Mouse (Mus musculus) mesoderm, embryonic 11.5 days (tissue): Measurements from ENCODE around the gene Ube2c.

Experiments used
- DNase-seq: peaks from one replicate; pipeline ENCODE4 v3.0.0-alpha.2; 2012; ENCODE audit warnings: low read depth, low spot score

Ube2c gene

DNA sequence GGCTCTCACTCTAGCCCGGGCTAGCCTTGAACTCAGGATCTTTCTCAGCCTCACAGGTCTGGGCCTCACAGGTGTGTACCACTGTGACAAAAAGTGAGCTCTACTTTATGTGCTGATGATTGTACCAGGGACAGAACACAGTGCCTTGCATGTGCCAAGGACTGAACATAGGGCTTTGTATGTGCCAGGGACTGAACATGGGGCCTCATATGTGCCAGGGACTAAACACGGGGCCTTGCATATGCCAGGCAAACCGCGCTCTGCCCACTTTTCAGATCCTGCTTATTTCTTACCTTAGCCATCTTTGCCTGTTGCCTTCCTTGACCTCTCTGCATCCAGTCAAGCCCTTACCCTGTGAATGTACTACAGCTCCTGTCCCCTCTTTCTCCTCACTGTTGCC lies 7.7 kb upstream of the Ube2c start:
- DNase-seq = no peak

DNA sequence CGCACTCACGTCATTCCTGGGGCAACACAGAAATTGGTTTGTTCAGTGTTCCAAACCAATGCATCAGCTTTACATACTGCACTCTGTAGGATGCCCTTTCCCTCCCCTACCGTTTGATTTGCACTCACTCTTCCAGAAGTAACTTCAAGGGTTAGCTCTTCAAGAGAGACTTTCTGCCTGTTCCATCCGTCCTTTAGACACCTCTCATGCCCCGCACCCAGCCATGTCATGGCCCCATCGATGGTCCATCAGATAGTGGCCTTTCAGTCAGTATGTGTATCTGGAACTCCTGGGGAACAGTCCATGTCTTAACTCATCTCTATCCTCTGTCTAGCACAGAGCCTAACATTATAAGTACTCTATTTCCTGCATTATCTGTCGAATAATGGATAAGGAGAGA lies 7.1 kb upstream of the Ube2c start:
- DNase-seq = no peak

DNA sequence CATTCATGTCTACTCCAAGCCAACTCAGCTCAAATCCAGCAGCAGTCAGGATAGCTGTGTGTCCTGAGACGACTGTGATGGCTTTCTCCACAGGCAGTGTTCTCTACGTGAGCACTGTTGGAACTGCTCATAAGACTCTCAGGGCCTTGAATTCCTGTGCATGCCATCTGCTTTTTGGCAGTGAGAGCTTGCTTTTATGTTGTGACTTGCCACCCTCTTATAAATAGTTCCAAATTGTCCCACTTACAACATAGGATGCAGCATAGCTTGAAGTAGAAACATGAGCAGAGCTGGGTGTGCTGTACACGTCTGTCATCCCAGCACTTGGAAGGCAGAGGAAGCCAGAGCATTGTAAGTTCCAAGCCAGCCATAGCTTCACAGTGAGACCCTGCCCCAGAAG lies 3.9 kb upstream of the Ube2c start:
- DNase-seq = no peak

DNA sequence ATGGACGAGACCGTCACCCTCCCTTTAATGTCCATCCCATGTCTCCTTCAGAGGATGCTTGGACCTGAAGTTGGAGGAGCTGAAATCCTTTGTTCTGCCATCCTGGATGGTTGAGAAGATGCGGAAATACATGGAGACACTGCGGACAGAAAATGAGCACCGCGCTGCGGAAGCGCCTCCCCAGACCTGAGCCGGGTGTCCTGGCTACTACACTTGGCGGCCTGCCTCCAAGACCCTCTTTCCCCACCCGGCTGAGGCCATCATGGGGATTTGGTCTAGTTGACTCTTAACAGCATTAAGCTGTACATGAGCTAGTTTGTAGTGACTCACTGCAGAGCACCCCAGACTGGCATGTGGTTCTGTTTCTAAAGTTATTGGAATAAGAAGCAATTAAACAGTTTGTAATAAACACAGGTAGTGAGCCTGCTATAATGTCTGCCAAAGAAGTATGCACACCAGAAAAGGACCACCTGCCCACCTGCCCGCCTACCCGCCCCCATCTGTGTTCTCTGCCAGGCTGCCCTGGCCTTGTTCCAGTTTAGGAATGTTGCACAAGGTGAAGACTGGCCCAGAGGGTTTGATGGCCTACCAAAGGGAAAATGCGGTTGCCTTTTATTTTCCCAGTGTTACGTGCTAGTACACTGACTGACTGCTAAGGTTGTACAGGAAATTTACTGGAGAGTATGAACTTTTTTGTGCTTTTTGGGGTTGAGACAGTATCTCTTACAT lies 1.7 kb upstream of the Ube2c start:
- no peak for DNase-seq

DNA sequence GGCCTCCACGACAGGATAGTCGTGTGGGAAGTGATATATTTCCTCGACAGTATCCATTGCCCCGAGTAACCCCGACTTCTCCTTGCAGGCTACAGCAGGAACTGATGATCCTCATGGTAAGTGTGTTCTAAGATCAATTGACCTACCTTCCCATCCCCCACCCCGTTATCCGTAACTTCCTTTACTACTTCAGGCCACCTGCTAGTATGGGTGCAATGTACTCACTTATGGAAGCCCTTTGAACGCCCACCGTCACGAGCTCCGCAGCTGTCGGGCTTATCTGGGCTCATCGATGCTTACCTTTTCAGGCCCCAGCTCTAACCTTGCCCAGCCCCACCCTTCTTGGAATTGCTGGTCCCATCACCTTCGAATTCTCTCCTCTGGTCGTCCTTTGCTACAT lies 581 bp downstream of the Ube2c start:
- DNase-seq = no peak

DNA sequence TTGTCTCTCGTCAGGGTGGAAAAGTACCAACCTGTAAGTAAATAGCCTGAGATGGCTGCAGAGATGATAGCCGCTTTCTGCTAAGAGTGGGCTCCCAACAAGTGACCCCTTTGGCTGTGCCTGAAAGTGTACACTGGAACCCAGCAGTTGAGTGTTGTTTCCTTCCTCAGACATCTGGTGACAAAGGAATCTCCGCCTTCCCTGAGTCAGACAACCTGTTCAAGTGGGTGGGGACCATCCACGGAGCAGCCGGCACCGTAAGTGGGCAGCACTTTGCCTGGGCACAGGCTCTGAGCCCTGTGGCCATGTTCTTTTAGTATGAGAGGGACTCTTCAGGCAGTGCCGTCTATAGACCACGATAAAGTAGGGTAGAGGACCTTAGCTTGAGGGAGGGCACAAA lies 1.4 kb downstream of the Ube2c start:
- no peak for DNase-seq

DNA sequence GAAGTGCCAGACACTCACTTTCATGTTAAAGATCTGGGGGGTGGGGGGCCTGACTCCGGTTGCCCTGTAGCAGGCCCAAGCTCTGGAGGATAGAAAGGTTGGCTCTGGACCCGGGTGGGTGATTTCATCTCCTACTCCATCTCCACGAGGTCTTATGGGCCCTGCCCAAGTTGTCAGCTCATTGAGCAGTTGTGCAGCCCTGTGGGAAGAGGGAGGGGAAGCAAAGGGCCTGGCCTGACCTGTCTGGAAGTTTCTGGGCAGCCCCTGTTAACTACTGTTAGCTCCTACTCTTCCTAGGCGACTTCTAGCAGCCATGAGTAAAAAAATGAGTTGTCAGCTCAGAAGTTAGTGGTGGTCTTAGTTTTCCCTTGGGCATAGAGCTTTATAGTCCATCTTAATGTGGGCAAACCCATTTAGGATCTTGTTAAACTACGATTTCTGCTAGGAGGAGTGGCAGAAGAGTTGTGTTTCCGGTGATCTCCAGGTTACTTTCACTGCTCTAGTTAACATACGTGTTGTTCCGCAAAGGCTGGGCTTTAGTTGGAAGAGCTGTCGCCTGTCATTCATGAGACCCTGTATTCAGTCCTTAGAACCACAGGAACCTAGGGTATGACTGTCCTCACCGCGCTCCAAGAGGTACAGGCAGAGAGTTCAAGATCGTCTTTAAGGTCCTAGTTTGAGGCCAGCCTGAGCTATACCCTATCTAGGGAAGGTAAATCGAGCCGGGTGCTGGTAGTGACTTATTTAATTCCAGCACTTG lies 3.7 kb downstream of the Ube2c start:
- no peak for DNase-seq

DNA sequence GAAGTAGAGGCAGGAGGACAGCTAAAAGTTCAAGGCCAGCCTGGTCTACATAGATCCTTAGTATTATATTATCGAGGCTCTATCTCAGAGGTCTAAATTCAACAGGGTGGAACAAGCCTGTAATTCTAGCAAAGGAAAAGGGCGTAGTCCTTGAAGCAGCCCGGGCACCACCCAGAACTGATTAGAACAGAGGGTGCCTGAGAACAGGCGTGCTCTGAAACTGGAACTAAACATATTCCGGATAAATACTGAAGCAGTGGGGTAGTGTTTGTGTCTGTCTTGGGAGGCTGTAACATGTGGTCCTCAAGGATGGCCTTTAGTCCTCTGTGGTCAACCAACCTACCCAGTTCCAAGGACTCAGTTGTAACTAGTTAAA lies 4.3 kb downstream of the Ube2c start:
- no peak for DNase-seq

DNA sequence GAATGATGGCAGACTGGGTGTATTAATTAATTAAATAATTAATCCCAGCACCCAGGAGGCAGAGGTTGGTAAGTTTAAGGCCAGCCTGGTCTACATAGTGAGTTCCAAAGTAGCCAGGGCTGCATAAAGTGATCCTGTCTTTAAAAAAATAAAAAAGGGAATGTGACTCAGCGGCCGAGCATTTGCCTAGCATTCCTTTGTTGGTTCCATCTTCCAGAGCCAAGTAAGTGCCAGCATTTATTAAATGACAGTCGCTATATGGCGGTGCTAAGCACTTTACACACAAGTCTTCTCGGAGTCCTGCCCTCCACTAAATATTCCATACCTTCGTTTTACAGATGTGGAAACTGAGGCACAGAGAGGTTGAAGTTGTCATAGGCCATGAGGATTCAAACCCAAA lies 6.4 kb downstream of the Ube2c start:
- DNase-seq = no peak

DNA sequence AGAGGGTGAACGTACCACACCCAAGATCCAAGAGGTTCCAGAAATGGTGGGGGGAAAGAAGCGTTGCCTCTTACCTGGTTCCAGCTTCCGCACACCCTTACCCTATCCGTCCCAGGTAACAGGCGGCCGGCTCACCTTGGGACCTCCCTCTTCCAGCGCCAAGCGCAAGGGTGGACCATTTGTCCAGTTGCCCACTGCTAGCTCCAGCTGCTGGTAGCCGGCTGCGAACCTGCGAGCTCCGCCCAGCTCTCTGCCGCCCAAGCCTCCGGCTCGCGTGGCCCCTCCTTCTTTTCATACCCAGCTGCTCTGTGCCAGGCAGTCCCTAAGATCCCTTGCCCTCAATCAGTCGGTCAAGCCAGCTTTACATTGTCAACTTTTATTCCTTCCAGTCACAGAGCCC lies 7.1 kb downstream of the Ube2c start:
- no peak for DNase-seq

DNA sequence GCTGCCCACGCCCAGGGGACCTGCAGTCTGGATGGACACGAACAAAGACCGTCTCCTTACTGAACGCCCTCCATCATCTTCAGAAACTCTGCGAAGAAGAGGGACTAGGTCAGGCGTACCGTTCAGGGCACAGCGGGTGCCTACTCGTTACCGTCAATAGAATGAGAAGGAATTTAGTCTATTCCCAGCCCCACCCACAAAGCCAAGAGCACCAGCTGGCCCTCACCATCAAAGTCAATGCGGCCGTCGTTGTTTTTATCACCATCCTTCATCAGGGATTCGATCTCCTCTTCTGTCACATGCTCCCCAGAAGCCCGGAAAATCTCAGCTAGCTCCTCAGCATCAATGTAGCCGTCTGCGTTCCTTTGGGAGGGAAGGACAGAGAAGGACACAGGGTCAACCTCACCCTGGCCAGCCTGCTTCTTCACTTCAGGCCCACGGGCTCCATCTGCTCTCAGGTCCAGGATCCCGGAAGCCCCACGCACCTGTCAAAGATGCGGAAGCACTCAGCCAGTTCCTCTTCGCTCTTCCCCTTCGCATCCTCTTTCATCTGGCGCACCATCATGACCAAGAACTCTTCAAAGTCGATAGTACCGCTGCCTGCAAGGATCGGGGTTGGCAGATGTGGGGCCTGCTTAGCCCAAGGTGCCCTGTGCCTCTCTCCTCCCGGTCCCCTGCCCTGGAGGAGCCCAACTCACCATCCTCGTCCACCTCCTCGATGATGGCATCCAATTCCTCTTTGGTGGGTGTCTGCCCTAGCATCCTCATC lies 7.7 kb downstream of the Ube2c start:
- DNase-seq = no peak

DNA sequence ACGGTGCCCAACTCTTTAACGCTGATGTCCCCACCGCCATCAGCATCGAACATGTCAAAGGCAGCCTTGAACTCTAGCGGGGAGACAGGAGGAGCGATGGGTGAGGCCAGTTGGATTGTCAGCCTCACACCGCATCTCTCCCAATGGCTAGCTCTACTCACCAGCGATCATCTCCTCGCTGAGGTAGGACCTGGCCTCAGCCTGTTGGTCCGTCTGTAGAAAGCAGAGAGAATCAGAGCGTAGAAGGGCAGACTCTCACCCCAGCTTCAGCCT lies 8.3 kb downstream of the Ube2c start:
- no peak for DNase-seq

DNA sequence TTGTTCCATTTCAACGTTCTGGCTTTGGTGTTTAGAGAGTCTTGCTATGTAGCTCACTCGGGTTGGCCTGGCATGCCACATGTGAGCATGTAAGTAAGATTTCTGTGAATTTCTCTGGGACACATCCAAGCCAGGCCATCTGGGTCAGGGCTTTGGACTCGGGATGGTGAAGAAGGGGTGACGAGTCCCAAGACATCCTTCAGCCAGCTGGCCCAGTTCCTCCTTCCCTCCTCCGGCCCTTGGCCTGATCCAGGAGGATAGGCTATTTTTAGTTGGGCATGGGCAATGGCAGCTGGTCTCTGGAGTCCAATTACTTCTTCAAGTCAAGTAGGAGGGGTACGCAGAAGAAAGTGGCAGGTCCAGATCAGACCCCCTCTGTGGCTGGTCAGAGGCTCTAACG lies 9.1 kb downstream of the Ube2c start:
- DNase-seq = no peak

DNA sequence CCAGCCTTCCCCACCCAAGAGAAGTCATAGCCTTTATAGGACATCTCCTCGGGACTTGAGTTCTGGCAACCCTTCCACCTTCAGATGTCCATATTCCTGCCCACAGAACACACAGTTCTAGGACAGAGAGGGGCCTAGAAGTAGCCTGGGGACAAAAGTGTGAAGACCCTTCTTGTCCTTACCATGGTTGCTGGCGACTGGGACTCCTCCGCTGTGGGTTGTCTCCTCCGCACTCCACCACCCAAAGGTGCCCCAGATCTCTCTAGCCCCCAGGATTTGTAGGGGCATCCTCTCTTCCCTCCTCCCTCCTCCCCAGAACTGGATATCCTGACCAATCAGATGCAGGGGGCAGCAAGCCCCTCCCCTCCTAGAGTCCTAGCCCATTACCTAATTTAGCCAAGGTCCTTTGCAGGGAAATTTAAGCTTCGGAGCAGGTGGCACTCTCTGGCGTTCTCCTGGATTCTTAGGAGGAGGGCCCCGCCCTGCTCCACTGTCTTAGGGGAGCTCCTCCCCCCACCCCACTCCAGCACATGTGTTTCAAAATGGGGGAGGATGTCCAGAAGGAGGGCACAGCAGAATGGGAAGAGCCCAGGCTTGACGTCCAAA lies 9.9 kb downstream of the Ube2c start, which contains the start of gene Tnnc2:
TSS of gene Tnnc2 (minus strand) at position 487 of the 606 bp plus-strand sequence.
- DNase-seq = no peak

DNA sequence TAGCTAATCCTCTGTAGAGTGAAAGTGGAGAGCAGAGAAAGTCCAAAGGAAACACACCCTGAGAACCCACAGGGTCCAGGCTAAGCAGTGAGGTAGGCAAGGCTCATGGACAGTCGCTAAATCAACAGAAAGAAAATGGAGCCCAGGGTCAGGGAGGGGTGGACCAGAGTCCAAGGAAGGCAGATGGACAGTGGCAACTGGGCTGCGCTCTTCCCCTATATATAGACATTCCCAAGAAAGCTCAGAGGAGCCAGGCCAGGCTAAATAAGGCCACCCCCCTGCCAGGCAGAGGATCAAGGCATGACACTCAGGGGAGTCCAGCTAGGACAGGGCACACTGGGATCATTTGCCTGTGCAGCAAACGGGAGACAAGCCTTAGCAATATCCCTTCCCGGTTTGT lies 12.2 kb downstream of the Ube2c start:
- DNase-seq = no peak

DNA sequence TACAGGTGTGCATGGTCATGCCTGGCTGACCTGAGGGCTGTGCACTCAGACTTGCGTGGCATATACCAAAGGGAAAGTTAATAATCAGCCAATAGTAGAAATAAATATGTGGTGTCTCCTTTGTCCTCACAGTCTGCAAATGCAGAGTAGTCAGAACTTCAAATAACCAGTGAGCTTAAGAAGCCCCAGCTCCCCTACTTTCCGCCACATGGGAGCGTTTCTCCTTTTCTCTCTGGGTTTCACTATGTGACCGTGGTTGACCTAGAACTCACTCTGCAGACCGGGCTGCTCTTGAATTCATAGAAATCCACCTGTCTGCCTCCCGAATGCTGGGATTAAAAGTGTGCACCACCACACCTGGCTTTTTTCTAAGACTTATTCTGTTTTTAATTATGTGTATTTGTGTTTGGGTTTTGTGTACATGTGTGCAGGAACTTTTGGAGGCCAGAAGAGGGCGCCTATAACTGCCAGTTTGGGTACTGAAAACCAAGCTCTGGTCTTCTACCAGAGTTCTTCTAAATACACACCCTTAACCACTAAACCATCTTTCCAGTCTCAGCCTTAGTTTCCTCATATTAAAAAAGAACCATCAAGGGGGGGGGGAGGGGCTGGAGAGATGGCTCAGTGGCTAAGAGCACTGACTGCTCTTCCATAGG lies 14.4 kb downstream of the Ube2c start:
- DNase-seq = no peak

DNA sequence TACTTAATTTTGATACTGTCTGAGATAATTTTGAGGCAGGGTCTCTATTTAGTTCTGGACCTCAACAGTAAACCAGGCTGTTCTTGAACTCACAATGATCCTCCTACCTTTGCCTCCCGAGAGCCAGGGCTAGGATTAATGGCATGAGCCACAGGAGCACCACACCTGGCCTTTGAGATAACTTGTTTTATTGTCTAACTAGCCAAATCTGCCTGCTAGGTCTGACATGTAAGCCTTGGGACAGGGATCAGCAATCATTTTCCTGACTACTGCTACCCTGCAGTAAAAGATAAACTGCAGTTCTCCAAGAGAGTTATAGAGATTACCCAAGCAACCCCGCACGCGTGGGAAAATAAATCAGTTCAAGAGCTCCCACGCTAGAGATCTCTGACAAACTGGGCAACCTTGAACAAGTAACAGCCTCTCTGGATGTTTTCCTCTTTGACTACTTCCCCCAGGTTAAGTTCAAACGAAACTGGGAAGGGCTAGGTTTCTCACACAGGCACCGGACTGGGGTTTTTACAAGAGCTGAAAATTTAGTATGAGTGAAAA lies 15.2 kb downstream of the Ube2c start:
- no peak for DNase-seq

DNA sequence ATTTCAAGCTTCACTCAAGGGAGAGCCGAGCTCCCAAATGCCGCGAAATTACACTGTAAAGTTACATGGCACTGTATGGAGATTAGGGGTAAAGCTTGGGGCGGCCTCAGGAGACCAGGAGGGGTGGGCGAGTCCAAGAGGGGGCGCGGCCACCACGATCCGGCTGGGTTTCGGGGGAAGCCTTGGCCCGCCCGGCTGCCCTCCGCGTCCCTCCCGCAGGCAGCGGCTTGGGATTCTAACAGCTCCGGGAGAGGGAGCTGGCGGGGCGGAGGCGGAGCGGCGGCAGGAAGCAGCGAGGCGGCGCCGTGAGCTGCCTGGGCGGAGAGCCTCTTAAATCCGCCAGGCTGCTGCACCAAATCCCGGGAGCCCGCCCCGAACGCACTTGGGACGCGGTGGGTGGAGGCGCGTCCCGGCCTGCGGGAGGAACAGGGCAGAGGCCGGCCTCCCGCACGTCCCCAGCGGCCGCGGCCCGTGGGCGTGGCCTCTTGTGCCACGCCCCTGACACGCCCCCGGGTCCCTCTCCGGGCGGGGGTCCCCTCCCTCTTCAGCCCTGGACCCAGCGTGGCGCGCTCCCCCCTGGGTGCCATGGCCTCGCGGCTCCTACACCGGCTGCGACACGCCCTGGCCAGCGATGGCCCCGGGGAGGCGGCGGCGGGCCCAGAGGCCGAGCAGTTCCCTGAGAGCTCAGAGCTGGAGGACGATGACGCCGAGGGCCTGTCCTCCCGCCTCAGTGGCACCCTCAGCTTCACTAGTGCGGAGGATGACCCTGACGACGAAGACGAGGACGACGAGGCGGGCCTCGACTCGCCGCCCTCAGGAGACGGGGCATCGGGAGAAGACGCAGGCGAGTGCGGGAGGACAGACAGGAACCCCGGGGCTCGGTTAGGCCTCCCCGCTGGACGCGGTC lies 16.0 kb downstream of the Ube2c start, which contains the start of gene Snx21:
TSS of gene Snx21 (plus strand) at position 343 of the 907 bp plus-strand sequence.
- DNase-seq = peak; percentile 85

DNA sequence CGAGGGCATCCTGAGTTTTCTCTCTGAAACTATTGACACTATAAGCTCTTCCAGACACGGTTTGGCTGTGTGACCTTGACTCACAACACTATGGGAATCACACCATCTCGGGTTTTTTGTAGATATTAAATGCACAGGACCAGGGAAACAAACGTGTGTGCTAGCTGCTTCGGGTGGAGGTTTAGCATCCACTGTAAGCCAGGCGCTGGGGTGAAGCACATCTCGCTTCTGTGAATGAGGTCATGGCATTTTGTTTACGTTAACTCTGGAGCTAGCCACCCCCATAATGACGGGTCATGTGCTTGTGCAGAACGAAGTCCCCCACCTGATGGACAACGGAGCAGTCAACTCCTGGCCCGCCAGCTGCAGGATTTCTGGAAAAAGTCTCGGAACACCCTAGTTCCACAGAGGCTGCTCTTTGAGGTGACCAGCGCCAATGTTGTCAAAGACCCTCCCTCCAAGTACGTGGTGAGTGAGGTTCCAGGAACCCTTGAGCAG lies 16.7 kb downstream of the Ube2c start:
- no peak for DNase-seq

DNA sequence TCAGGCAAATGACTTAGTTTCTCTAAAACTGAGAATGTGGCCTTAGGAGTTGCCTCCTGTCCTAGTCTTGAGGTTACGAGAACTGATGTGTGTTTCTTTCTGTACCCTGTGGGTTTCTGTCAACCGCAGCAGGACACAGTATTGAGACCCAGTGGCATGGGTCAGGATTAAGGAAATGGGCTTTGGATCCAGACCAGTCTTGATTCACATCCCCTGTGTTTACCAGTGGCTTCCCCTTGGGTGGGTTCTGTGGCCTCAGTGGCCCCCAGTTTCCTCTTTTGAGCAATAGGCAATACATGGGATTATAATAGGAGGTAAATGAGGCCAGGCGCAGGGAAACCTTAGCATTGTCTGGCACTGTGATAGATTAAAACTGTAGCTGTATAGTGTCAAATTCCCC lies 17.3 kb downstream of the Ube2c start:
- no peak for DNase-seq
